Mouse (Mus musculus): ENCODE data around the gene Syt16. TPM values are rescaled to one million over a fixed set of nuclear protein-coding genes. Genes with fewer than 3 reads are reported as not detected.

The Syt16 gene
- polyA plus RNA-seq, 1 experiment from 2014 or later = 3.8 TPM

DNA sequence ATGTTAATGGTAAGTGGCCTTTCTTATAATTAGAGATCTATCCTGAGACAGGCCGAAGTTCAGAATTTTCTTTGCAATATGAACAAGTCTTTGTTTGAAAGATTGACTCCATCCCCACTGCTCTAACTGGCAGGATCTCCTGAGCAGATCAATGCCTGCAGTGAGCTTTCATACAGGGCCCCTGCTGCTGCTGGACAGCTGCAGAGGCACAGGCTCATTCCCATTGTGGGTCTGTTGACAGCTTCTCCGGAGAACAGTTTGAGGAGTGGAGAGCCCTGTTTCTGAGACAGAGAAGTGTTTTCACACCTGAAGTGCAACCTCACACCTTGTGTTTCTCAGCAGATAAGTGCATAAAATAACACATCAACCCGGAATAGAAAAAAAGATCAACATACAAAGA is 267.4 kb downstream of the Syt16 start:
- no peak overlapping the region for H3K4me3 ChIP-seq
- no peak overlapping the region for H3K4me2 ChIP-seq
- H3K9ac ChIP-seq = no peak overlapping the region
- WGBS = 51% methylated on average over 3 of the region's 3 CpGs
- H3K27ac ChIP-seq = no peak overlapping the region
- no peaks in the 10 kb centered on the region for H3K27me3 ChIP-seq
- H3K4me1 ChIP-seq = no peaks in the 10 kb centered on the region
- no peaks in the 10 kb centered on the region for H3K36me3 ChIP-seq
- H3K9me3 ChIP-seq = no peaks in the 10 kb centered on the region
- ATAC-seq (ENCODE audit: insufficient number of reproducible peaks, low FRiP score, low TSS enrichment, low read depth) = no peak

DNA sequence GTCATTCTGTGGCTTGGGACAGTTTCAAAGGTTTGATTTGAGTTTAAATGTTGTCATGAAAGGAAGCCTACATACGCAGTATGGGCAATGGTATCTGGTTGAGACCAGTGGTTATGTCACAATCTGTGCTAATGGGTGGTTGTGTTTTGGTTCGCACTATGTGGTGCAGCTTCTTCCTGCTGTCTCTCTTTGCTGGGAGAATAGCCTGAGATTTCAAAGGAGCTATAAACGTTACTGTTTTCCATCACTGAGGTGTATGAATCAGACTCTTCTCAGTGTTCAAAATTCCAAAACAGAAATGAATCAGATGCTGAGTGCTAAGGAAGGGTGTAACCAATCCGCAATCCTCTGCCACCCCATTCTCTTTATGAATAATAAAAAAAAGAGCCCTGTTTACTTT is 269.6 kb downstream of the Syt16 start:
- no peak overlapping the region for H3K9ac ChIP-seq
- H3K4me1 ChIP-seq = no peaks in the 10 kb centered on the region
- no peak overlapping the region for H3K4me3 ChIP-seq
- no peaks in the 10 kb centered on the region for H3K9me3 ChIP-seq
- no peak overlapping the region for H3K4me2 ChIP-seq
- H3K27ac ChIP-seq = no peak overlapping the region
- H3K36me3 ChIP-seq = no peaks in the 10 kb centered on the region
- no peak for ATAC-seq (ENCODE audit: insufficient number of reproducible peaks, low FRiP score, low TSS enrichment, low read depth)
- H3K27me3 ChIP-seq = no peaks in the 10 kb centered on the region
- 96% methylated on average over 4 of the region's 4 CpGs for WGBS

DNA sequence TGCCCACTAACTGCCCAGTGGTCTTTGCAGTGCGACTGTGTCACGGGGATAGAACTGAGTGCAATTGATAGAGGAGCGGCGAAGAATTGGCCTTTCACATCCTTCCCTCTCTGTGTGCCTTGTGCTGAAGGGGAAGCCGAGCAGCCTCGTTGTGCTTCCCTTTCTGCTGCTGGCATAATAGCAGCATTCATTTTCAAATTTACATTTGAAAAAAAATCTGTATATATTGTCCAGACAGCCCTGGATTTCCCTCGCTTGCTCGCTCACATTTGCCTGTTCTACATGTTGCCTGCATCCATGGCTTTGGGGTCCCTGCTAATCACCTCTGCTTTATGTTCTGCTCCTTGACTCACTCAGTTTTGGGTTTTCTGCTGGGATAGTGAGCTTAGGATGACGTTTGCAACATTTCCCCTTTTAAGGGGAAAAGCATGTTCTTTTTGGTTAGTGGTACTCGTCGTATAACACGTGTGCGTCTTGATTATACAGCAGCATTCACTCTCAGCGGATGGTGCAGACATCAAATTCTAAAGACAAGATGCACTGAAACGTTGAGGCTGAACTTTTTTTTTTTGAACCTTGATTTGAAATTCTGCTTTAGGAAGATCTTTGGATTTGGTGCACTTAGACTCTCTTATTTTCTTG is 271.3 kb downstream of the Syt16 start:
- WGBS = 86% methylated on average over 15 of the region's 15 CpGs

GRCm38 (mm10) chr12:74272545-74272944 is 275.1 kb downstream of the Syt16 start:
- Histone ChIP-seq H3K9ac (no peak overlapping the region), H3K4me2 (no peak overlapping the region), H3K9me3 (no peaks in the 10 kb centered on the region), H3K27me3 (no peaks in the 10 kb centered on the region), H3K36me3 (no peaks in the 10 kb centered on the region), H3K27ac (no peak overlapping the region), H3K4me1 (no peaks in the 10 kb centered on the region), H3K4me3 (no peak overlapping the region)
- no peak for ATAC-seq (ENCODE audit: insufficient number of reproducible peaks, low FRiP score, low TSS enrichment, low read depth)
- WGBS = 87% methylated on average over 17 of the region's 17 CpGs

More for the DNA sequence above, 271.3 kb downstream of the Syt16 start:
- no peak overlapping the region for H3K27ac ChIP-seq
- ATAC-seq (ENCODE audit: insufficient number of reproducible peaks, low FRiP score, low TSS enrichment, low read depth) = no peak
- H3K4me1 ChIP-seq = no peaks in the 10 kb centered on the region
- no peak overlapping the region for H3K9ac ChIP-seq
- H3K4me3 ChIP-seq = no peak overlapping the region
- no peaks in the 10 kb centered on the region for H3K27me3 ChIP-seq
- H3K4me2 ChIP-seq = no peak overlapping the region
- no peaks in the 10 kb centered on the region for H3K36me3 ChIP-seq
- H3K9me3 ChIP-seq = no peaks in the 10 kb centered on the region

DNA sequence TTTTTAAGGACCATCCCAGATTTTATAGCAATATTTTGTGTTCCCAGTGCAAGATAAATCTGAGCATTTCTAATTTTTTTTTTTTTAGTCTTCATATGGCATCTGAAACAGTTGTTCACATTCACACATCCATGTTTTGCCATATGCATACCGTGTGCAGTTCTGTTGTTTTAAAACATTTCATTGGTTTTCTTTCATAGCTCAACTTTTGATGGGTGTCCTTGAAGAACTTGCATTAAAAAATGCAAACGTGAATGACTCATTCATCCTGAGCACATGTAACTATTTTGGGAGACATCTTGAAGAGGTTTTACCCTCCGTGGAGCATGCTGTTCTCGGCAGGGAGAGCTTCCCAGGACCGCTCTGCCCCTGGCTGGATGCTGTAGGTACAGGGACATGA is 279.8 kb downstream of the Syt16 start:
- ATAC-seq (ENCODE audit: insufficient number of reproducible peaks, low FRiP score, low TSS enrichment, low read depth) = no peak
- H3K36me3 ChIP-seq = no peaks in the 10 kb centered on the region
- H3K9me3 ChIP-seq = no peaks in the 10 kb centered on the region
- H3K4me2 ChIP-seq = no peak overlapping the region
- peaks cover 4% of the 10 kb centered on the region; the same call in 1 of the 2 replicates for H3K27me3 ChIP-seq
- WGBS = 72% methylated on average over 5 of the region's 5 CpGs
- H3K27ac ChIP-seq = no peak overlapping the region
- H3K4me3 ChIP-seq = no peak overlapping the region
- no peaks in the 10 kb centered on the region for H3K4me1 ChIP-seq
- no peak overlapping the region for H3K9ac ChIP-seq

GRCm38 (mm10) chr12:74281403-74281802 is 283.9 kb downstream of the Syt16 start:
- Histone ChIP-seq H3K4me1 (peaks cover 9% of the 10 kb centered on the region), H3K4me3 (no peak overlapping the region), H3K36me3 (no peaks in the 10 kb centered on the region), H3K9ac (no peak overlapping the region), H3K27ac (no peak overlapping the region), H3K4me2 (no peak overlapping the region), H3K9me3 (no peaks in the 10 kb centered on the region), H3K27me3 (peaks cover 33% of the 10 kb centered on the region)
- no peak for ATAC-seq (ENCODE audit: insufficient number of reproducible peaks, low FRiP score, low TSS enrichment, low read depth)
- 76% methylated on average over 4 of the region's 4 CpGs for WGBS

DNA sequence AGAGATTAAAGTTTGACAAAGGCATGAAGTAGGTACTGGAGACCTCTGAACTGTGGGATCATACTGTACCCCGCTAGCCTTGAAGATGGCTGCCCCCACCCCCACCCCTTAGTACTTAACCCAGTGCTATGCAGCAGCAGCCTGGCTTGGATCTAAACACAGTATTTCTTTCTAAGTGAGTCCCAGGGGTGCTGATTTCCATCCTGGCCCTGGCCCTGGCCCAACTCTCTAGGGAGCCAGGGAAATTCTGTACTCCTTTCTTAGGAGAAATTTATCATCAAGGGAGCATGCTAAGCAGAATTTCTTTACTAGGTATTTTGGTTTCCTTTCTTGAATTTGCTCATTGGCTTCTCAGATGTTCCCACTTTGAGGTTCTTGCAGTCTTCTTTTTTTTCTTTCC is 285.4 kb downstream of the Syt16 start:
- 84% methylated on average over 1 of the region's 1 CpGs for WGBS
- no peak for ATAC-seq (ENCODE audit: insufficient number of reproducible peaks, low FRiP score, low TSS enrichment, low read depth)

GRCm38 (mm10) chr12:74284020-74284684 is 286.7 kb downstream of the Syt16 start:
- under 1% methylated on average over 49 of the region's 49 CpGs for WGBS
- H3K27ac ChIP-seq = no peak overlapping the region
- H3K9ac ChIP-seq = no peak overlapping the region
- H3K4me2 ChIP-seq = peak overlapping the region; percentile 88
- H3K9me3 ChIP-seq = no peaks in the 10 kb centered on the region
- peak; percentile 90 for ATAC-seq (ENCODE audit: insufficient number of reproducible peaks, low FRiP score, low TSS enrichment, low read depth)
- no peaks in the 10 kb centered on the region for H3K36me3 ChIP-seq
- H3K4me1 ChIP-seq = peaks cover 9% of the 10 kb centered on the region
- peaks cover 36% of the 10 kb centered on the region for H3K27me3 ChIP-seq
- H3K4me3 ChIP-seq = peak overlapping the region; percentile 44

More for the DNA sequence above, 285.4 kb downstream of the Syt16 start:
- Histone ChIP-seq H3K4me1 (peaks cover 9% of the 10 kb centered on the region), H3K9ac (no peak overlapping the region), H3K9me3 (no peaks in the 10 kb centered on the region), H3K27me3 (peaks cover 36% of the 10 kb centered on the region), H3K27ac (no peak overlapping the region), H3K36me3 (no peaks in the 10 kb centered on the region), H3K4me3 (no peak overlapping the region), H3K4me2 (no peak overlapping the region)

DNA sequence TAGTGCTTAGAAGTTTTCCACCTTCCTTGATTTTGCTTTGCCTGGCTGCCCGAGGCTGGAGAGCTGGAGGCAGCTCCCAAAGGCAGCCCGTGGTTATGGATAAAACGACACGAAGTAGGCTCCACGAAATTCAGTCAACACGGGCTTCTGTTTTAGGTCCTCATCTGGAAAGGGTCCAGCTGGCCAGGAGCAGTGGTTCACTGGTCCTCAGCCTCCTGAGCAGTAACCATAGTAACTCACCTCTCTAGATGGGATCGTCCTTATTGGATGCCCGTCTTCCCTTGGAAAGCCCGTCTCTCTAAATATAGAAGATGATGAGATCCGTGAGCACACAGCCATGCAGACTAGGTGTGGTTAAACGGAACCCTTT is 287.2 kb downstream of the Syt16 start:
- Histone ChIP-seq H3K9me3 (no peaks in the 10 kb centered on the region), H3K4me1 (peaks cover 9% of the 10 kb centered on the region), H3K36me3 (no peaks in the 10 kb centered on the region), H3K4me3 (peak overlapping the region; percentile 44), H3K4me2 (peak overlapping the region; percentile 88), H3K27ac (no peak overlapping the region), H3K27me3 (peaks cover 36% of the 10 kb centered on the region), H3K9ac (no peak overlapping the region)
- no peak for ATAC-seq (ENCODE audit: insufficient number of reproducible peaks, low FRiP score, low TSS enrichment, low read depth)
- WGBS = 6% methylated on average over 11 of the region's 11 CpGs

- 77% methylated on average over 4 of the region's 4 CpGs for WGBS
- Histone ChIP-seq H3K4me2 (no peak overlapping the region), H3K27me3 (peaks cover 16% of the 10 kb centered on the region), H3K9me3 (no peaks in the 10 kb centered on the region), H3K27ac (no peak overlapping the region), H3K36me3 (no peaks in the 10 kb centered on the region), H3K4me3 (no peak overlapping the region), H3K4me1 (peaks cover 3% of the 10 kb centered on the region; the same call in 1 of the 2 replicates), H3K9ac (no peak overlapping the region)
- no peak for ATAC-seq (ENCODE audit: insufficient number of reproducible peaks, low FRiP score, low TSS enrichment, low read depth)
Measured at GRCm38 (mm10) chr12:74290983-74291382, 293.5 kb downstream of the Syt16 start.

DNA sequence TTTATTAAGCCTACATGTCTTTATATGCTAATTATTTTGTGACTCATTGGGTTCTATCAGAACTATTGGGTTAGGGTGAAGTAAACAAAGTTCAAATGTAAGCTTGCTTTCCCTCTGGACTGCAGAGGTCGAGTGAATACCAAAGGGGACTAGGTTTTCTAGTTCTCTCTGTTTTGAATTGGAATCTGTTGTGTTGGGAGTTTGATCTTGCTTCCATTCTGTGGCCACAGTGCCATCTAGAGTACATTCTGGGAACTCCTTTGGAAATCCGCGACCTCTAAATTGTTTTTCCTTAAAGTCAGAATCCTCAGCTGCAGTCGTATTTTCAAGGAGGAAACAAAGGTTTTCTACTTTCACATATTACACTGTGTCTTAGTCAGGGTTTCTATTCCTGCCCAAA is 296.2 kb downstream of the Syt16 start:
- no peak for ATAC-seq (ENCODE audit: insufficient number of reproducible peaks, low FRiP score, low TSS enrichment, low read depth)
- H3K9ac ChIP-seq = no peak overlapping the region
- no peaks in the 10 kb centered on the region for H3K9me3 ChIP-seq
- H3K4me1 ChIP-seq = peaks cover 3% of the 10 kb centered on the region; the same call in 1 of the 2 replicates
- WGBS = 3% methylated on average over 4 of the region's 4 CpGs
- H3K36me3 ChIP-seq = no peaks in the 10 kb centered on the region
- no peak overlapping the region for H3K4me3 ChIP-seq
- H3K4me2 ChIP-seq = no peak overlapping the region
- H3K27ac ChIP-seq = no peak overlapping the region
- H3K27me3 ChIP-seq = peaks cover 15% of the 10 kb centered on the region

- H3K36me3 ChIP-seq = no peaks in the 10 kb centered on the region
- 53% methylated on average over 5 of the region's 5 CpGs for WGBS
- H3K9me3 ChIP-seq = no peaks in the 10 kb centered on the region
- H3K4me3 ChIP-seq = no peak overlapping the region
- peaks cover 3% of the 10 kb centered on the region; the same call in 1 of the 2 replicates for H3K4me1 ChIP-seq
- no peak overlapping the region for H3K9ac ChIP-seq
- no peak overlapping the region for H3K4me2 ChIP-seq
- no peak for ATAC-seq (ENCODE audit: insufficient number of reproducible peaks, low FRiP score, low TSS enrichment, low read depth)
- peaks cover 15% of the 10 kb centered on the region for H3K27me3 ChIP-seq
- no peak overlapping the region for H3K27ac ChIP-seq
Measured at GRCm38 (mm10) chr12:74296374-74296773, 298.9 kb downstream of the Syt16 start.

Data from limb, embryonic 15.5 days (tissue).